Mouse (Mus musculus) thymus, adult 2 months (tissue): ENCODE measurements around the gene Ccdc102a. TPM values are rescaled to one million over a fixed set of nuclear protein-coding genes. Genes with fewer than 3 reads are reported as not detected.

Experiments
- DNase-seq: peaks from one replicate; pipeline ENCODE4 v3.0.0; 2021
- H3K27ac ChIP-seq: fragments of 200-500 bp; 2 replicates; pipeline ENCODE4 v1.5.1; 2012; ENCODE audit warnings: low read length, control low read depth; ENCODE audit not compliant: control insufficient read depth, insufficient read depth
- H3K27me3 ChIP-seq: fragments of 200-500 bp; 2 replicates; pipeline ENCODE4 v1.6.1; 2012; ENCODE audit warnings: mild to moderate bottlenecking, low read length, moderate library complexity, mixed read lengths; ENCODE audit not compliant: control insufficient read depth, insufficient read depth
- H3K36me3 ChIP-seq: fragments of 200-500 bp; 2 replicates; pipeline ENCODE4 v1.6.1; 2012; ENCODE audit warnings: mild to moderate bottlenecking, low read length, moderate library complexity; ENCODE audit not compliant: control insufficient read depth, insufficient read depth
- H3K4me1 ChIP-seq: fragments of 200-500 bp; replicated peaks from 2 replicates; pipeline ENCODE4 v1.6.1; 2012; ENCODE audit warnings: low read length; ENCODE audit not compliant: control insufficient read depth, insufficient read depth
- H3K4me3 ChIP-seq: fragments of 200-500 bp; 2 replicates; pipeline ENCODE4 v1.5.1; 2012; ENCODE audit warnings: mild to moderate bottlenecking, low read length, control low read depth, moderate library complexity; ENCODE audit not compliant: control insufficient read depth, insufficient read depth
- CTCF ChIP-seq: fragments of 200-500 bp; IDR thresholded peaks from 2 replicates; pipeline ENCODE4 v1.5.1; 2012; ENCODE audit warnings: mild to moderate bottlenecking, control low read depth, low read length, moderate library complexity, borderline replicate concordance; ENCODE audit not compliant: control insufficient read depth, poor library complexity, insufficient read depth; ENCODE audit errors: extremely low read depth
- POLR2A ChIP-seq: fragments of 200-500 bp; IDR thresholded peaks from 2 replicates; pipeline ENCODE4 v1.6.1; 2012; ENCODE audit warnings: mild to moderate bottlenecking, low read length, control low read depth, moderate library complexity; ENCODE audit not compliant: control insufficient read depth, poor library complexity, insufficient read depth; ENCODE audit errors: extremely low read depth
- WGBS: fragments of 180-500 bp; shearing (Covaris S2); methylation state at CpG from one replicate; pipeline ENCODE4 v1.1.7; 2018; 5-methylcytosine and 5-hydroxymethylcytosine counted together
- polyA plus RNA-seq: library from polyadenylated mRNA; depleted of rRNA; stranded (reverse); fragments of >200 nt; gene quantifications from 2 replicates; pipeline ENCODE4 v1.2.3, GENCODE M21; 2012

The Ccdc102a gene
- polyA plus RNA-seq, 1 experiment = 7.2 TPM

DNA sequence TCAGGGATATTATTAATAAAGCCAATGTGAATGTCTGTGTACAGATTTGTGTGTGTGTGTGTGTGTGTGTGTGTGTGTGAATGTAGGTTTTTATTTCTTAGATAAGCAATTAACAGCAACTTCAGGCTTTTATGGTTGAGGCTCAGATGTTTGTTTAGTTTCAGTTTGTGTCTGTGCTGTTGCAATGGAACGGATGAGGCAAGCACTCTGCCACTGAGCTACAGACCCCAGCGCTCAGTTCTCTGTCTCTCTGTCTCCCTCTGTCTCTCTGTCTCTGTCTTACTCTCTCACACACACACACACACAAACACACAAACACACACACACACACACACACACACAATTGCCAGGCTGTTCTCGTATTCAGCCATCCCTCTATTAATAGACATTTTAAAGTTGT is 10.3 kb upstream of the Ccdc102a start:
- Histone ChIP-seq H3K4me3 (no peak overlapping the region), H3K4me1 (peaks cover 9% of the 10 kb centered on the region), H3K36me3 (no peaks in the 10 kb centered on the region), H3K27me3 (no peaks in the 10 kb centered on the region), H3K27ac (no peak overlapping the region)
- WGBS = 91% methylated on average over 3 of the region's 3 CpGs
- DNase-seq = no peak
- TF ChIP-seq POLR2A (no peak), CTCF (no peak)

- no peak for DNase-seq
- WGBS = 7% methylated on average over 8 of the region's 8 CpGs
- Histone ChIP-seq H3K4me1 (peaks cover 29% of the 10 kb centered on the region), H3K27me3 (no peaks in the 10 kb centered on the region), H3K27ac (peak within 1 kb of the TSS; percentile 33; the same call in 1 of the 2 replicates), H3K36me3 (no peaks in the 10 kb centered on the region), H3K4me3 (peak within 1 kb of the TSS; percentile 25)
- TF ChIP-seq CTCF = no peak
- no peak for TF ChIP-seq POLR2A
Observed at GRCm38 (mm10) chr8:94923405-94923804, 5.5 kb upstream of the Ccdc102a start, which contains the start of gene Adgrg5. Adgrg5 (plus strand) TSS chr8:94923694.

DNA sequence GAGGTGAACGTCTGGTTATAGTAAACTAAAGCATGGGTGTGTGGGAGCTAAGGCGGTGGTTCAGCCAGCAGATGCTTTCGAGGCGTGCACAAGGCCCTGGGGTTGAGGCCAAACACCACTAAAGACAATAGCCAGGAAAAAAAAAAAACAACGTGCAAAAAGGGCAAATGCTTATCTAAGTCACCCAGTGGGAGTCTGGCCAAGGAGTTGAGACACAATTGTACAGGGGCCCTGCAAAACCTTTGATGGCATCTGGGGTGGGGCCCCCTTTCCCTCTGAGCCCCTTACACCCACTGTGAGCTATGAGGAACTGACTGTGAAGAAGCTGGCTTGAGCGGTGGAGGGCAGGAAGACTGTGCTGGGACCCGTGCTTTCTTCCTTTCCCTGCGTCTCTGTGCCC is 4.7 kb upstream of the Ccdc102a start:
- WGBS = 20% methylated on average over 8 of the region's 8 CpGs
- H3K27ac ChIP-seq = no peak overlapping the region
- no peaks in the 10 kb centered on the region; the same call in 1 of the 2 replicates for H3K27me3 ChIP-seq
- TF ChIP-seq POLR2A (no peak), CTCF (no peak)
- no peak overlapping the region for H3K4me3 ChIP-seq
- no peak for DNase-seq
- H3K4me1 ChIP-seq = peaks cover 37% of the 10 kb centered on the region
- H3K36me3 ChIP-seq = no peaks in the 10 kb centered on the region

DNA sequence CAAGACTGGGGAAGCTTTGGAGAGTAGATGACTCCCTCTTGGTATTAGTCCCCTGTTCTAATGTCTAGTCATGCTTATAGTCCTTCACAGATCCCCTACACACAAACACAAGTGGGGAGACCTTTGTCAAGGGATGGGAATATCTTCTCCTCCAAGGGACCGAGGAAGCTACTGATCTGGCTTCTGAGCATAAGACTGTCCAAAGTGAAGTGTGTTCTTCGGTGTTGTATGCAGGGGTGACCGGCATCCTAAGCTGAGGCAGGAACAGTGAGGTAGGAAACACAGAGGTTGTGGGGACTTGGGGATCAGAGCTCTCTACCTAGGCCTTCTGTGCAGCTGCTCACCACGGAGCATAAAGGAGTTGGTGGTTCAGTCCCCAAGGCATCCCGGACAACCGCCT is 4.3 kb upstream of the Ccdc102a start:
- 60% methylated on average over 6 of the region's 6 CpGs for WGBS
- TF ChIP-seq CTCF (no peak), POLR2A (no peak)
- no peak for DNase-seq
- no peak overlapping the region for H3K4me3 ChIP-seq
- no peaks in the 10 kb centered on the region; the same call in 1 of the 2 replicates for H3K27me3 ChIP-seq
- no peaks in the 10 kb centered on the region for H3K36me3 ChIP-seq
- H3K4me1 ChIP-seq = peaks cover 37% of the 10 kb centered on the region
- no peak overlapping the region for H3K27ac ChIP-seq

DNA sequence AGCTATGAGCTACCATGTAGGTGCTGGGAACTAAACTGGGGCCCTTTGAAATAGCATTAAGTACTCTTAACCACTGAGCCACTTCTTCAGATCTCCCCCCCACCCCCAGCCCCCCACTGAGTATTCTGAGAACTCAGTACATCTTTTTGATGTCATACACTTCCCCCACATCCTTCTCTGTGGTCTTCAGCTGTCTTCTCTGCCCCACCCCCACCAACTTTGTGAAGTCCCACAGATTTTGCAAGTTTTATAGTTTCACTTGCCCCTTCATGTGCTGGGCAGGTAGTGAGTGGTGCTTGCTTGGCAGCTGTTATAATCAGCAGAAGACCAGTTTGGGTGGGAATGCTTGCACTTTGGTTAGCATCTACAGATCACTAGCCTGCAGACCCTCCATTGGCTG is 1.4 kb upstream of the Ccdc102a start:
- peak; percentile 37 for DNase-seq
- Histone ChIP-seq H3K4me1 (peaks cover 37% of the 10 kb centered on the region), H3K27ac (no peak overlapping the region), H3K4me3 (no peak overlapping the region), H3K36me3 (no peaks in the 10 kb centered on the region), H3K27me3 (no peaks in the 10 kb centered on the region; the same call in 1 of the 2 replicates)
- TF ChIP-seq POLR2A (no peak), CTCF (no peak)

GRCm38 (mm10) chr8:94917352-94917751 is 546 bp downstream of the Ccdc102a start:
- H3K4me3 ChIP-seq = peak overlapping the region; percentile 42
- TF ChIP-seq CTCF (peak; percentile 90), POLR2A (no peak)
- 2% methylated on average over 27 of the region's 27 CpGs for WGBS
- peak; percentile 82 for DNase-seq
- no peaks in the 10 kb centered on the region for H3K36me3 ChIP-seq
- peaks cover 21% of the 10 kb centered on the region for H3K4me1 ChIP-seq
- no peaks in the 10 kb centered on the region; the same call in 1 of the 2 replicates for H3K27me3 ChIP-seq
- no peak overlapping the region for H3K27ac ChIP-seq

DNA sequence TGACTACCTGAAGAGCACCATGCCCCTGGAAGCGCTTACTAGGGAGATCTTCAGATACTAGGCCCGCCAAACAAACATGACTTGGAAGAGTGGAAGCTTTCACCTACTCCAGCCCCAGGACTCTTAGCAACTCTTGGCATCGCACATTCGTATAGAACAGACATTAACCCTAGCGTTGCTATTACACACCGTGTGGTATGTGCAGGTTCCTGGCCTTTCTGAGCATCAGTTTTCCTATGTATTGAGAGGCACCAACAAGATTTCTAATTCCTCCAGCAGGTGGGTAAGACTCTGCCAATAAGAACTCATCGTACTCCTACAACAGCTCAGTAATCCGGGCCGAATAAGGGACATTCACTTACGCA is 956 bp downstream of the Ccdc102a start:
- no peak overlapping the region for H3K27ac ChIP-seq
- DNase-seq = no peak
- WGBS = 39% methylated on average over 10 of the region's 10 CpGs

More for the DNA sequence above, 956 bp downstream of the Ccdc102a start:
- H3K4me1 ChIP-seq = peaks cover 18% of the 10 kb centered on the region
- no peaks in the 10 kb centered on the region; the same call in 1 of the 2 replicates for H3K27me3 ChIP-seq
- H3K4me3 ChIP-seq = peak overlapping the region; percentile 42
- no peaks in the 10 kb centered on the region for H3K36me3 ChIP-seq
- TF ChIP-seq POLR2A (no peak), CTCF (no peak)
